Mouse (Mus musculus) stomach, embryonic 16.5 days (tissue): Measurements from ENCODE around the gene Disc1. TPM values are rescaled to one million over a fixed set of nuclear protein-coding genes. Genes with fewer than 3 reads are reported as not detected.

Source experiments
- ATAC-seq: fragments of 200-750 bp; cut with Nextera tagmentation; 2 replicates; pipeline ENCODE4 v1.8.0; 2017; ENCODE audit warnings: moderate number of reproducible peaks, moderate TSS enrichment; ENCODE audit not compliant: insufficient read depth, low FRiP score
- H3K27ac ChIP-seq: fragments of 300-500 bp; sonication (generic); 2 replicates; pipeline ENCODE4 v1.5.1; 2014; ENCODE audit warnings: low read length
- H3K27me3 ChIP-seq: fragments of 300-500 bp; sonication (generic); 2 replicates; pipeline ENCODE4 v1.6.1; 2014; ENCODE audit warnings: low read length, control low read depth, mixed read lengths; ENCODE audit not compliant: control insufficient read depth, insufficient read depth
- H3K36me3 ChIP-seq: fragments of 300-500 bp; sonication (generic); 2 replicates; pipeline ENCODE4 v1.6.1; 2014; ENCODE audit warnings: low read length; ENCODE audit not compliant: control insufficient read depth, insufficient read depth
- H3K4me1 ChIP-seq: fragments of 300-500 bp; sonication (generic); 2 replicates; pipeline ENCODE4 v1.6.1; 2014; ENCODE audit warnings: low read length, control low read depth, mixed read lengths; ENCODE audit not compliant: control insufficient read depth, insufficient read depth
- H3K4me2 ChIP-seq: fragments of 300-500 bp; sonication (generic); 2 replicates; pipeline ENCODE4 v1.6.1; 2014; ENCODE audit warnings: low read depth, low read length, mixed read lengths
- H3K4me3 ChIP-seq: fragments of 300-500 bp; sonication (generic); replicated peaks from 2 replicates; pipeline ENCODE4 v1.5.1; 2014; ENCODE audit warnings: mild to moderate bottlenecking, low read length
- H3K9ac ChIP-seq: fragments of 300-500 bp; sonication (generic); 2 replicates; pipeline ENCODE4 v1.6.1; 2014; ENCODE audit warnings: low read length
- H3K9me3 ChIP-seq: fragments of 300-500 bp; sonication (generic); replicated peaks from 2 replicates; pipeline ENCODE4 v1.6.1; 2016; ENCODE audit warnings: low read length, control low read depth; ENCODE audit not compliant: control insufficient read depth
- WGBS: fragments of 180-500 bp; shearing (Covaris S2); extraction: QIAGEN DNeasy Blood & Tissue Kit; methylation state at CpG from one replicate; pipeline ENCODE4 v1.1.7; 2014; 5-methylcytosine and 5-hydroxymethylcytosine counted together
- polyA plus RNA-seq: library from polyadenylated mRNA; unstranded; fragments of >200 nt; fragmentation: Nextera tagmentation; extraction: Ambion mirVana; gene quantifications from 2 replicates; pipeline ENCODE4 v1.2.1, GENCODE M21; 2015

Disc1 gene
- polyA plus RNA-seq, 1 experiment from 2014 or later, result 1.5 TPM

GRCm38 (mm10) chr8:125090889-125091740, 37.1 kb downstream of the Disc1 start:
- no peaks in the 10 kb centered on the region for H3K27me3 ChIP-seq
- H3K4me3 ChIP-seq, result peak overlapping the region; percentile 10; the same call in 1 of the 2 replicates
- ATAC-seq, result peak; percentile 88
- no peaks in the 10 kb centered on the region for H3K9me3 ChIP-seq
- peak overlapping the region; percentile 35 for H3K9ac ChIP-seq
- no peak overlapping the region; the same call in 1 of the 2 replicates for H3K27ac ChIP-seq
- no peaks in the 10 kb centered on the region for H3K36me3 ChIP-seq
- no peaks in the 10 kb centered on the region for H3K4me1 ChIP-seq
- 60% methylated on average over 21 of the region's 21 CpGs for WGBS
- H3K4me2 ChIP-seq, result peak overlapping the region; percentile 31; the same call in 1 of the 2 replicates

DNA sequence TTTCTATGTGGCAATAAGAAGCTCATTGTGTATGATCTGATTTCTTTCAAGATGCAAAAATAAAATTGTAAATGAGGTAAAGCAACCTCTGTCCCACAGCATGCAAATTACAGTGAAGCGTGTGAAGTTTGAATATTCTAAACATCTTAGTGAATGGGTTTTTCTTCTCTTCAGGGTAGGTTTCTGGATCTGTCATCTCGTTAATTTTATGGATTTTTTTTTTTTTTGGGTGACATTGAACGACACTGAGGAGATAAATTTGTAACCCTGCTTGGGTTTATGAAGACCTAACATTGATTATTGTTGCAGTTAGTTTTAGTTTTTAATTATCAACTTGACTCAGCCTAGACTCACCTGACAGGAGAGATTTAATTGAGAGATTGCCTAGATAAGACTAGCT, 43.1 kb downstream of the Disc1 start:
- Histone ChIP-seq H3K9ac (no peak overlapping the region), H3K27ac (no peak overlapping the region), H3K36me3 (no peaks in the 10 kb centered on the region), H3K27me3 (no peaks in the 10 kb centered on the region), H3K9me3 (no peaks in the 10 kb centered on the region), H3K4me3 (no peak overlapping the region), H3K4me1 (no peaks in the 10 kb centered on the region), H3K4me2 (no peak overlapping the region)
- WGBS, result 89% methylated on average over 3 of the region's 3 CpGs
- ATAC-seq, result no peak

DNA sequence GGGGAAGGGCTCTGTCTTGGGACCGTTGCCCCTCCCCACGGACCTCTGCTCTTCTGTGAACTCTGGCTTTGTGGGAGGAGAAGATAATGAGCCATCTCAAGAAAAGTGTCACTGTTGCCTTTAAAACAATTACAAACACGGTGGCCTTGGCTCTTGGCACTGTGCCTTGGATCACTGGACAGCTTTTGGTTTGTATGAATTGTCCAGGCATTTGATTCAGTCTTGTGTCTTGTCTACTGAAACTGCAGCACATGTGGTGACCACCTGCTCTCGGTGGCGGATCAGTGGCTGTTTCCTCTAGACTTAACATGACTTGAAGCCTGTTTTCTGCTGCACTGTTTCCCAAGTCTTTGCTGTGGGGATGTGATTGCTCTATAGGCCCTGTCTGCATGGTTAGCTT, 44.1 kb downstream of the Disc1 start:
- no peak overlapping the region for H3K27ac ChIP-seq
- H3K36me3 ChIP-seq, result no peaks in the 10 kb centered on the region
- no peaks in the 10 kb centered on the region for H3K27me3 ChIP-seq
- no peak overlapping the region for H3K9ac ChIP-seq
- WGBS, result 58% methylated on average over 5 of the region's 5 CpGs
- no peaks in the 10 kb centered on the region for H3K4me1 ChIP-seq
- H3K4me2 ChIP-seq, result no peak overlapping the region
- no peak overlapping the region for H3K4me3 ChIP-seq
- no peaks in the 10 kb centered on the region for H3K9me3 ChIP-seq
- ATAC-seq, result no peak

- Histone ChIP-seq H3K4me1 (no peaks in the 10 kb centered on the region), H3K9ac (no peak overlapping the region), H3K9me3 (no peaks in the 10 kb centered on the region), H3K27ac (no peak overlapping the region), H3K36me3 (no peaks in the 10 kb centered on the region), H3K4me2 (no peak overlapping the region), H3K4me3 (no peak overlapping the region), H3K27me3 (no peaks in the 10 kb centered on the region)
- 61% methylated on average over 13 of the region's 13 CpGs for WGBS
- ATAC-seq, result no peak
These were observed 48.3 kb downstream of the Disc1 start for GRCm38 (mm10) chr8:125102303-125102702.

GRCm38 (mm10) chr8:125113171-125113570, 59.2 kb downstream of the Disc1 start:
- no peaks in the 10 kb centered on the region for H3K36me3 ChIP-seq
- H3K9me3 ChIP-seq, result no peaks in the 10 kb centered on the region
- H3K4me1 ChIP-seq, result no peaks in the 10 kb centered on the region
- no peak overlapping the region for H3K27ac ChIP-seq
- no peak for ATAC-seq
- no peak overlapping the region for H3K4me3 ChIP-seq
- WGBS, result 73% methylated on average over 9 of the region's 9 CpGs
- no peak overlapping the region for H3K4me2 ChIP-seq
- no peaks in the 10 kb centered on the region for H3K27me3 ChIP-seq
- no peak overlapping the region for H3K9ac ChIP-seq

DNA sequence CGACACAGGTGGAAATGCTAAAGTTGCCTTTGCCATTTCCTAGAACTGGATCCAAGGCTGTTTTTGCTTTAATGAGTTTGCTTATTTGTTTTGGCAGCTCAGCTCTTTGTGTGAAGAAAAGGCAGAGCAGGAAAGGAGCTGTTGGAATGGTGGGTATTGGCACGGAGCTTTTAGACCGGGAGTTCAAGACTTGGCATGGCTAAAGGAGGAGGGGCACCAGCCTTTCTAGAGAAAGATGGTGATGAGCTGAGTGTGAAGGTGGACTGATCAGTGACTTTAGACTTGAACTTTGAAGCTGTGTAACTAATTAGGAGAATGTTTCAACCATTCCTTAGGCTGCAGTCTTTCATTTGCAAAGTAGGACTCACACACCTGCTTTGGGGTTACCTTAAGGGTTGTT, 59.8 kb downstream of the Disc1 start:
- Histone ChIP-seq H3K27me3 (no peaks in the 10 kb centered on the region), H3K4me3 (no peak overlapping the region), H3K4me2 (no peak overlapping the region), H3K27ac (no peak overlapping the region), H3K36me3 (no peaks in the 10 kb centered on the region), H3K9ac (no peak overlapping the region), H3K4me1 (no peaks in the 10 kb centered on the region), H3K9me3 (no peaks in the 10 kb centered on the region)
- WGBS, result 83% methylated on average over 3 of the region's 3 CpGs
- ATAC-seq, result no peak

DNA sequence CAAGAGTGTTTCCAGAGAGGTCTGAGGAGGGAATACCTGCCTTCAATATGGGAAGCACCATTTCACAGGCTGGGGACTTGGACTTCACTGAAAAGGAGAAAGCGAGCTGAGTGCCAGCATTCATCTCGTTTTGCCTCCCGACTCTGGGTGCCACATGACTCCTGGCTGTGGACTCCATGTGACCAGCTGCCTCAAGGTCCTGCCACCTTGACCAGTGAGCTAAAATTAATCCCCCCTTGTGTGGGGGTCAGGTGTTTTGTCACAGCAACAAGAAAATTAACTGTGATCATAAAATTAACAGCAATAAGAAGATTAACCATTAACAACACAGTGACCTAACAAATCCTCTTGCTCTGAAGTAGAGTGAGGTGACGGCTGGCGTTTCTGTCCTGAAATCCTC, 61.3 kb downstream of the Disc1 start:
- Histone ChIP-seq H3K4me1 (no peaks in the 10 kb centered on the region), H3K4me2 (no peak overlapping the region), H3K9ac (no peak overlapping the region), H3K36me3 (no peaks in the 10 kb centered on the region), H3K27me3 (no peaks in the 10 kb centered on the region), H3K9me3 (no peaks in the 10 kb centered on the region), H3K4me3 (no peak overlapping the region), H3K27ac (no peak overlapping the region)
- WGBS, result 74% methylated on average over 5 of the region's 5 CpGs
- no peak for ATAC-seq

DNA sequence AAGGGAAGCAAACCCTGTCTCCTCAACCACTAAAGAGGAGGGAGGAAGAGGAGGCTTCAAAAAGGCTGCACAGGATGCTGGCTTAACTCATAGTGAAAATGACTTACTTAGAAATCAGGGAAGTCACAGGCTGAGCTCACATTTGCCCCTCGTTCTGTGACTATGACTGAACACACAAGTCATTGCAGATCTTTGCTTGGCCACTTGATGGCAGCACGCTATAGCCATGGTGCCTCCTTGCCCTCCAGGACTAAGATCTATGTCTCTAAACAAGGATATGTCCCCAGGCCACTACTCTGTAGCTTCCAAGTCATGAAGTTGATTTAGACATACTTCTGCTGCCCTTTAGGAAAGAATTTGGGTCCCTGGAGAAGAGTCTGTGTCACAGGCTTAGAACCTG, 62.6 kb downstream of the Disc1 start:
- no peaks in the 10 kb centered on the region for H3K4me1 ChIP-seq
- H3K27ac ChIP-seq, result no peak overlapping the region
- H3K9me3 ChIP-seq, result no peaks in the 10 kb centered on the region
- no peak overlapping the region for H3K9ac ChIP-seq
- no peaks in the 10 kb centered on the region for H3K27me3 ChIP-seq
- H3K4me3 ChIP-seq, result no peak overlapping the region
- WGBS, result 19% methylated on average over 2 of the region's 2 CpGs
- H3K36me3 ChIP-seq, result no peaks in the 10 kb centered on the region
- no peak for ATAC-seq
- no peak overlapping the region for H3K4me2 ChIP-seq

DNA sequence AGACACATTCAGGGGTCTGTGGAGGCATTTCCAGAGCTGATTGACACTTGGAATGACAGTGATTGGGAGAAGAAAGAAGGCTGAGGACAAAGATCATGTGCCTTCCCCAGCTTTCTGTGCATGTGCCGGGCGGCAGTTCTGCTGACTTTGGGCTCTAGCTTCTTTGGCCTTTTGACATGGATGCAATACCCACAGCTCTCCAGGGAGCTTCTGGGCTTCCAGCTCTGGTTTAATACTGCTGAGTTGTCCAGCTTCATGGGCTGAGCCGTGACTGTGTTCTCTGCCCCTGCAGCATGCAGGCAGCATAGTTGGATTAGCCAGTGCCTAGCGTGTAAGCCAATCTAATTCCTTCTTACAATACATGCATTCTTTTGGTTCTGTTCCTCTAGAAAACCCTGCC, 72.5 kb downstream of the Disc1 start:
- no peak overlapping the region for H3K4me3 ChIP-seq
- H3K36me3 ChIP-seq, result no peaks in the 10 kb centered on the region
- no peaks in the 10 kb centered on the region for H3K27me3 ChIP-seq
- H3K9me3 ChIP-seq, result no peaks in the 10 kb centered on the region
- no peak for ATAC-seq
- H3K9ac ChIP-seq, result no peak overlapping the region
- WGBS, result 79% methylated on average over 4 of the region's 4 CpGs
- no peaks in the 10 kb centered on the region for H3K4me1 ChIP-seq
- no peak overlapping the region for H3K4me2 ChIP-seq
- no peak overlapping the region for H3K27ac ChIP-seq
